Mouse (Mus musculus) ES-E14 (cell line): Measurements from ENCODE around the gene Clcnka.

ENCODE experiments used
- CHD2 ChIP-seq: IDR thresholded peaks from 2 replicates; pipeline ENCODE4 v1.6.1; 2014; ENCODE audit warnings: mild to moderate bottlenecking, low read depth, low read length, inconsistent platforms
- HCFC1 ChIP-seq: IDR thresholded peaks from 2 replicates; pipeline ENCODE4 v1.6.1; 2012; ENCODE audit warnings: low read length, inconsistent platforms, borderline replicate concordance; ENCODE audit not compliant: insufficient read depth

DNA sequence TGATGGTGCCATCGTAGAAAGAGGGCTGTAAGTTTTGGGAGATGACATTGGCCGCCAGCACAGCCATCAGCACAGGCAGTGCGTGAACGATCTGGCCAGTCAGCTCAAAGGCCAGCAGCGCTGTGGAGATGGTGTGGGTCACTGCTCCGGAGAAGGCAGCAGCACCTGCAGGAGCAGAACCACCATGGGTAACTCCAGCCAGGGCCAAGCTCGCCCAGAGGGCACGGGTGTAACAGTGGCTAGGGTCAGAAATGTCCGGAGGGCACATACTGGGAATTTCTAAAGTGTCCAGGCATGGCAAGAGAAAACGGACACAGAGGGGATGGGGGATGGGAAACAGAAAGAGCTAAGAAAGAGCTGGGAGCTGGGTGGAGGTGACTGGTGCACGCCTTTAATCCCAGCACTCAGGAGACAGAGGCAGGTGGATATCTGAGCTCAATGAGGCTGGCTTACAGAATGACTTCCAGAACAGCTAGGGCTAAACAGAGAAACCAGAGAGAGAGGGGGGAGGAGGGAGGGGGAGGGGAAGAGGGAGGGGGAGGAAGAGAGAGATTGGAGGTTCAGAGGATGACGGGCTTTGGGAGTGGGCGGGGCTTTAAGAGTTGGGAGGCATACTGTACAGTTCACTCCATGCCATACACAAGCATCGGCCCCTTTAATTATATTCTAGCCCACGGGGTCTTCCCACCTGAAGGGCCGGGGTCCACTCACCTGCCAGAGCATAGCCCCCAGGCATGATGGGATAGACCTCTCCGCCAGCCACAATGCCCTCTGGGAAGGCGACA lies 9.0 kb downstream of the Clcnka start:
- TF ChIP-seq CHD2, result no peak
- TF ChIP-seq HCFC1, result no peak
